Mouse (Mus musculus) embryonic facial prominence, embryonic 14.5 days (tissue): ENCODE data around the gene Kcnq1. TPM values are rescaled to one million over a fixed set of nuclear protein-coding genes. Genes with fewer than 3 reads are reported as not detected.

Experiments
- ATAC-seq: fragments of 200-750 bp; cut with Nextera tagmentation; 2 replicates; pipeline ENCODE4 v1.8.0; 2017; ENCODE audit warnings: low read depth, moderate number of reproducible peaks, moderate TSS enrichment
- DNase-seq: peaks from one replicate; pipeline ENCODE4 v3.0.0-alpha.2; 2015; ENCODE audit warnings: low spot score
- H3K27ac ChIP-seq: fragments of 300-500 bp; sonication (generic); replicated peaks from 2 replicates; pipeline ENCODE4 v1.5.1; 2014; ENCODE audit warnings: low read depth, mild to moderate bottlenecking, low read length, moderate library complexity
- H3K27me3 ChIP-seq: fragments of 300-500 bp; sonication (generic); replicated peaks from 2 replicates; pipeline ENCODE4 v1.6.1; 2014; ENCODE audit warnings: low read length; ENCODE audit not compliant: control insufficient read depth, insufficient read depth
- H3K36me3 ChIP-seq: fragments of 300-500 bp; sonication (generic); 2 replicates; pipeline ENCODE4 v1.6.1; 2014; ENCODE audit warnings: low read length, mixed read lengths; ENCODE audit not compliant: control insufficient read depth, insufficient read depth
- H3K4me1 ChIP-seq: fragments of 300-500 bp; sonication (generic); 2 replicates; pipeline ENCODE4 v1.6.1; 2014; ENCODE audit warnings: antibody characterized with exemption, low read length; ENCODE audit not compliant: control insufficient read depth, insufficient read depth
- H3K4me2 ChIP-seq: fragments of 300-500 bp; sonication (generic); 2 replicates; pipeline ENCODE4 v1.6.1; 2014; ENCODE audit warnings: low read depth, mild to moderate bottlenecking, low read length, moderate library complexity, mixed read lengths
- H3K4me3 ChIP-seq: fragments of 300-500 bp; sonication (generic); 2 replicates; pipeline ENCODE4 v1.5.1; 2014; ENCODE audit warnings: low read depth, mild to moderate bottlenecking, low read length
- H3K9ac ChIP-seq: fragments of 300-500 bp; sonication (generic); 2 replicates; pipeline ENCODE4 v1.6.1; 2014; ENCODE audit warnings: low read depth, mild to moderate bottlenecking, low read length, moderate library complexity, mixed read lengths
- H3K9me3 ChIP-seq: fragments of 300-500 bp; sonication (generic); 2 replicates; pipeline ENCODE4 v1.6.1; 2016; ENCODE audit warnings: low read length; ENCODE audit not compliant: control insufficient read depth
- WGBS: fragments of 180-500 bp; shearing (Covaris S2); extraction: QIAGEN DNeasy Blood & Tissue Kit; methylation state at CpG from one replicate; pipeline ENCODE4 v1.1.7; 2014; 5-methylcytosine and 5-hydroxymethylcytosine counted together
- polyA plus RNA-seq: library from polyadenylated mRNA; unstranded; fragments of >200 nt; fragmentation: Nextera tagmentation; extraction: Ambion mirVana; gene quantifications from 2 replicates; pipeline ENCODE4 v1.2.1, GENCODE M21; 2014

Gene Kcnq1
- polyA plus RNA-seq, 1 experiment from 2014 or later: 1.9 TPM

- ATAC-seq (peak; percentile 80), DNase-seq (peak; percentile 85)
- WGBS: 53% methylated on average over 4 of the region's 4 CpGs
- Histone ChIP-seq H3K4me1 (peaks cover 20% of the 10 kb centered on the region), H3K9ac (no peak overlapping the region), H3K36me3 (no peaks in the 10 kb centered on the region), H3K27ac (no peak overlapping the region), H3K4me3 (no peak overlapping the region), H3K9me3 (peaks cover 8% of the 10 kb centered on the region; the same call in 1 of the 2 replicates), H3K4me2 (no peak overlapping the region), H3K27me3 (no peaks in the 10 kb centered on the region)
Measured at GRCm38 (mm10) chr7:143338690-143339089, 232.5 kb downstream of the Kcnq1 start.

- peak; percentile 63 for DNase-seq
- WGBS: 70% methylated on average over 14 of the region's 15 CpGs
- Histone ChIP-seq H3K9ac (no peak overlapping the region), H3K36me3 (no peaks in the 10 kb centered on the region), H3K4me1 (peaks cover 25% of the 10 kb centered on the region), H3K27me3 (no peaks in the 10 kb centered on the region), H3K4me3 (no peak overlapping the region), H3K9me3 (peaks cover 8% of the 10 kb centered on the region; the same call in 1 of the 2 replicates), H3K27ac (no peak overlapping the region), H3K4me2 (no peak overlapping the region)
- ATAC-seq: no peak
Measured at GRCm38 (mm10) chr7:143340601-143341281, 234.6 kb downstream of the Kcnq1 start.

- Histone ChIP-seq H3K27ac (no peak overlapping the region), H3K4me1 (peaks cover 25% of the 10 kb centered on the region), H3K9me3 (peaks cover 8% of the 10 kb centered on the region; the same call in 1 of the 2 replicates), H3K9ac (no peak overlapping the region), H3K27me3 (no peaks in the 10 kb centered on the region), H3K4me2 (no peak overlapping the region), H3K4me3 (no peak overlapping the region), H3K36me3 (no peaks in the 10 kb centered on the region)
- DNase-seq (peak; percentile 25), ATAC-seq (no peak)
- WGBS: 76% methylated on average over 3 of the region's 3 CpGs
Measured at GRCm38 (mm10) chr7:143341301-143341980, 235.3 kb downstream of the Kcnq1 start.

- peak; percentile 89 for DNase-seq
- 13% methylated on average over 12 of the region's 12 CpGs for WGBS
- H3K4me2 ChIP-seq: peak overlapping the region; percentile 6; the same call in 1 of the 2 replicates
- H3K27ac ChIP-seq: peak overlapping the region; percentile 61
- H3K9ac ChIP-seq: peak overlapping the region; percentile 32; the same call in 1 of the 2 replicates
- H3K27me3 ChIP-seq: no peaks in the 10 kb centered on the region
- H3K36me3 ChIP-seq: no peaks in the 10 kb centered on the region
- H3K4me1 ChIP-seq: peaks cover 25% of the 10 kb centered on the region
- no peaks in the 10 kb centered on the region for H3K9me3 ChIP-seq
- no peak overlapping the region for H3K4me3 ChIP-seq
- ATAC-seq: 0 out of 2 replicates have a peak, but pooled peaks have one; percentile 30
Measured at GRCm38 (mm10) chr7:143343781-143344306, 237.7 kb downstream of the Kcnq1 start.

GRCm38 (mm10) chr7:143349287-143349686 lies 243.1 kb downstream of the Kcnq1 start:
- Histone ChIP-seq H3K9me3 (no peaks in the 10 kb centered on the region), H3K4me2 (no peak overlapping the region), H3K27ac (no peak overlapping the region), H3K4me1 (peaks cover 2% of the 10 kb centered on the region), H3K36me3 (no peaks in the 10 kb centered on the region), H3K4me3 (no peak overlapping the region), H3K27me3 (no peaks in the 10 kb centered on the region), H3K9ac (no peak overlapping the region)
- no peak for ATAC-seq
- 61% methylated on average over 6 of the region's 7 CpGs for WGBS
- DNase-seq: no peak

GRCm38 (mm10) chr7:143349848-143350247 lies 243.7 kb downstream of the Kcnq1 start:
- ATAC-seq: no peak
- Histone ChIP-seq H3K4me2 (no peak overlapping the region), H3K9ac (no peak overlapping the region), H3K27ac (no peak overlapping the region), H3K27me3 (no peaks in the 10 kb centered on the region), H3K4me1 (no peaks in the 10 kb centered on the region), H3K4me3 (no peak overlapping the region), H3K9me3 (no peaks in the 10 kb centered on the region), H3K36me3 (no peaks in the 10 kb centered on the region)
- WGBS: 61% methylated on average over 1 of the region's 1 CpGs
- no peak for DNase-seq

- DNase-seq (no peak), ATAC-seq (no peak)
- no peak overlapping the region for H3K9ac ChIP-seq
- no peaks in the 10 kb centered on the region for H3K36me3 ChIP-seq
- no peaks in the 10 kb centered on the region for H3K9me3 ChIP-seq
- no peak overlapping the region for H3K4me3 ChIP-seq
- no peak overlapping the region for H3K4me2 ChIP-seq
- no peaks in the 10 kb centered on the region for H3K27me3 ChIP-seq
- H3K27ac ChIP-seq: no peak overlapping the region
- no peaks in the 10 kb centered on the region for H3K4me1 ChIP-seq
- WGBS: 52% methylated on average over 5 of the region's 5 CpGs
Measured at GRCm38 (mm10) chr7:143355831-143356230, 249.7 kb downstream of the Kcnq1 start.

GRCm38 (mm10) chr7:143357109-143357508 lies 250.9 kb downstream of the Kcnq1 start:
- H3K27me3 ChIP-seq: no peaks in the 10 kb centered on the region
- WGBS: 73% methylated on average over 1 of the region's 1 CpGs
- H3K4me3 ChIP-seq: no peak overlapping the region
- no peak overlapping the region for H3K4me2 ChIP-seq
- H3K4me1 ChIP-seq: no peaks in the 10 kb centered on the region
- H3K27ac ChIP-seq: no peak overlapping the region
- no peak overlapping the region for H3K9ac ChIP-seq
- H3K9me3 ChIP-seq: no peaks in the 10 kb centered on the region
- no peak for ATAC-seq
- DNase-seq: no peak
- no peaks in the 10 kb centered on the region for H3K36me3 ChIP-seq
